In the genomic region with DNA sequence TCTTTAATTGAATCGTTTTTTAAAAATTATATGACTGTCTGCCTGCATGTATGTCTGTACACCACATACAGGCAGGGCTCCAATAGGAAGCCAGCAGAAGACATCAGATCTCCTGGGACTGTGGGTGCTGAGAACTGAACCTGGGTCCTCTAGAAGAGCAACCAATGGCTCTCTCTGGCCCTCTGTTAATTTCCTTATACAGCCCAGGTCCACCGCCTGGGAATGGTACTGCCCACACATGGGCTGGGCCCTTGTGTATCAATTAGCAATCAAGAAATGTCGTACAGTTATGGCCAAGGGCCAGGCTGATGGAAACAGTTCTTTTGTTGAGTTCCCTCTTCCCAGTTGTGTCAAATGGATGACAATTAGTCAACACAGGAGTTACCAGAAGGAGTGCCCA, we compare ENCODE assay signal across 25 mouse cellular contexts. TPM values are rescaled to one million over a fixed set of nuclear protein-coding genes. Genes with fewer than 3 reads are reported as not detected.
DNase-seq lines count a peak whose midpoint lies in the region; ATAC-seq and TF ChIP-seq lines count a peak whose summit lies in the region.
"Had no signal": no experiment of that assay in that cellular context is flagged by ENCODE, and none has a peak within 500 bp of the region (broad histone marks: within the 10 kb centered on the region; RNA-seq: fewer than 3 reads in every experiment).

No protein-coding gene starts in this region.

- H3K27me3 ChIP-seq in hindbrain, embryonic 14.5 days (ENCODE audit: control insufficient read depth, insufficient read depth, low read length): no peaks in the 10 kb centered on the region
- no peaks in the 10 kb centered on the region for H3K27me3 ChIP-seq in hindbrain, postnatal 0 days (ENCODE audit: insufficient read depth, low read length)
- H3K27me3 ChIP-seq in small intestine, adult 2 months (ENCODE audit: control insufficient read depth, insufficient read depth, low read length): no peaks in the 10 kb centered on the region
- H3K27me3 ChIP-seq: embryonic facial prominence, embryonic 12.5 days; embryonic facial prominence, embryonic 15.5 days; heart, embryonic 15.5 days; hindbrain, embryonic 15.5 days had no signal

- WGBS in hindbrain, embryonic 14.5 days: 81% methylated on average over 3 of the region's 3 CpGs
- 82% methylated on average over 3 of the region's 3 CpGs for WGBS in hindbrain, postnatal 0 days
- 28% methylated on average over 3 of the region's 3 CpGs for WGBS in small intestine, adult 2 months

- no peak overlapping the region for H3K27ac ChIP-seq in hindbrain, embryonic 14.5 days
- no peak overlapping the region for H3K27ac ChIP-seq in hindbrain, postnatal 0 days
- H3K27ac ChIP-seq in small intestine, adult 2 months (ENCODE audit: insufficient read depth, low read depth, low read length): peak overlapping the region; percentile 70
- H3K27ac ChIP-seq: embryonic facial prominence, embryonic 12.5 days; embryonic facial prominence, embryonic 15.5 days; gastrocnemius, adult 2 months; heart, embryonic 15.5 days; hindbrain, embryonic 10.5 days; hindbrain, embryonic 15.5 days had no signal

- no peak overlapping the region for H3K4me2 ChIP-seq in hindbrain, embryonic 14.5 days (replicated peaks)
- no peak overlapping the region for H3K4me2 ChIP-seq in hindbrain, postnatal 0 days (ENCODE audit: low read depth, low read length)
- H3K4me2 ChIP-seq: embryonic facial prominence, embryonic 12.5 days; embryonic facial prominence, embryonic 15.5 days; heart, embryonic 11.5 days; heart, embryonic 15.5 days; hindbrain, embryonic 15.5 days had no signal

- no peak for TF ChIP-seq POLR2A in small intestine, adult 2 months (IDR thresholded peaks at IDR 0.05; ENCODE audit: low read depth, low read length)

- DNase-seq in heart, adult 11 months: peak; percentile 71
- DNase-seq in heart, adult 8-10 months (ENCODE audit: low spot score): no peak
- no peak for DNase-seq in hindbrain, embryonic 14.5 days (ENCODE audit: low spot score)
- DNase-seq in hindbrain, postnatal 0 days (ENCODE audit: low spot score): no peak
- DNase-seq in right cerebral cortex, postnatal 25 days: no peak
- DNase-seq: adrenal gland, postnatal 10 days; adrenal gland, postnatal 36 days; cerebellum, adult 18-20 months; cerebellum, adult 9-10 months; cerebellum, postnatal 14 days; forebrain, postnatal 0 days; gastrocnemius, adult 2 months; gastrocnemius, postnatal 14 days; heart, adult 18-20 months; heart, postnatal 10 days; heart, postnatal 36 days had no signal

- H3K9me3 ChIP-seq in hindbrain, embryonic 14.5 days (ENCODE audit: control insufficient read depth, low read length): no peaks in the 10 kb centered on the region
- no peaks in the 10 kb centered on the region for H3K9me3 ChIP-seq in hindbrain, postnatal 0 days (ENCODE audit: low read length)
- H3K9me3 ChIP-seq: embryonic facial prominence, embryonic 12.5 days; embryonic facial prominence, embryonic 15.5 days; heart, embryonic 15.5 days; hindbrain, embryonic 10.5 days; hindbrain, embryonic 15.5 days had no signal

- ATAC-seq in hindbrain, embryonic 14.5 days (ENCODE audit: low FRiP score): peak; percentile 25; the same call in 1 of the 2 replicates
- no peak for ATAC-seq in hindbrain, postnatal 0 days
- no peak for ATAC-seq in activated CD4-positive, CD25-positive, alpha-beta regulatory T cell, adult 4 months
- ATAC-seq: forebrain, embryonic 14.5 days; forebrain, postnatal 0 days had no signal

- H3K36me3 ChIP-seq in hindbrain, embryonic 14.5 days (replicated peaks; ENCODE audit: control insufficient read depth, insufficient read depth): no peaks in the 10 kb centered on the region
- no peaks in the 10 kb centered on the region for H3K36me3 ChIP-seq in hindbrain, postnatal 0 days (ENCODE audit: insufficient read depth, low read length)
- H3K36me3 ChIP-seq in small intestine, adult 2 months (ENCODE audit: control insufficient read depth, insufficient read depth, low read length): no peaks in the 10 kb centered on the region
- H3K36me3 ChIP-seq: embryonic facial prominence, embryonic 12.5 days; embryonic facial prominence, embryonic 15.5 days; heart, embryonic 15.5 days; hindbrain, embryonic 10.5 days; hindbrain, embryonic 15.5 days had no signal

- H3K4me3 ChIP-seq in hindbrain, embryonic 14.5 days (replicated peaks; ENCODE audit: low read length): no peak overlapping the region
- H3K4me3 ChIP-seq in hindbrain, postnatal 0 days (ENCODE audit: low read length): no peak overlapping the region
- no peak overlapping the region for H3K4me3 ChIP-seq in small intestine, adult 2 months (ENCODE audit: low read depth, low read length)
- H3K4me3 ChIP-seq: embryonic facial prominence, embryonic 12.5 days; embryonic facial prominence, embryonic 15.5 days; gastrocnemius, adult 2 months; heart, embryonic 15.5 days; hindbrain, embryonic 10.5 days; hindbrain, embryonic 15.5 days had no signal

- no peaks in the 10 kb centered on the region for H3K4me1 ChIP-seq in hindbrain, embryonic 14.5 days (replicated peaks; ENCODE audit: control insufficient read depth, insufficient read depth, low read length)
- no peaks in the 10 kb centered on the region for H3K4me1 ChIP-seq in hindbrain, postnatal 0 days (ENCODE audit: insufficient read depth, low read length)
- peaks cover 22% of the 10 kb centered on the region; the same call in 1 of the 2 replicates for H3K4me1 ChIP-seq in small intestine, adult 2 months (ENCODE audit: control insufficient read depth, insufficient read depth, insufficient read length, low read length)
- H3K4me1 ChIP-seq: embryonic facial prominence, embryonic 12.5 days; embryonic facial prominence, embryonic 15.5 days; hindbrain, embryonic 10.5 days; hindbrain, embryonic 15.5 days had no signal

- TF ChIP-seq CTCF in hindbrain, postnatal 0 days (IDR thresholded peaks at IDR 0.05; ENCODE audit: low read depth): no peak
- no peak for TF ChIP-seq CTCF in small intestine, adult 2 months (IDR thresholded peaks at IDR 0.05; ENCODE audit: extremely low read depth, insufficient read length, insufficient replicate concordance, low read depth, low read length)

- H3K9ac ChIP-seq in hindbrain, embryonic 14.5 days: no peak overlapping the region
- no peak overlapping the region for H3K9ac ChIP-seq in hindbrain, postnatal 0 days (replicated peaks; ENCODE audit: low read length)
- H3K9ac ChIP-seq: embryonic facial prominence, embryonic 12.5 days; embryonic facial prominence, embryonic 15.5 days; forebrain, postnatal 0 days; heart, embryonic 15.5 days; hindbrain, embryonic 15.5 days had no signal

RNA-seq across cellular contexts. Expression of a gene that starts 6.6 kb away (rescaled TPM):
- 10 to 100 TPM; 28.8 to 54.0 (median 41.4) TPM for total RNA-seq in heart, adult 8-10 months (2022)
- polyA plus RNA-seq in hindbrain, embryonic 14.5 days (2014; fragmentation: Nextera tagmentation; extraction: Ambion mirVana): 27.6 and 29.3 TPM in 2 replicates
- 65.3 and 70.6 TPM in 2 replicates for total RNA-seq in hindbrain, postnatal 0 days (2014; rRNA removed)
- 13.6 and 15.0 TPM in 2 replicates for polyA plus RNA-seq in hindbrain, postnatal 0 days (2015; fragmentation: Nextera tagmentation; extraction: Ambion mirVana)
- polyA plus RNA-seq in small intestine, adult 2 months (2012; rRNA removed): 6.4 and 17.5 TPM in 2 replicates
- polyA plus RNA-seq in activated CD4-positive, CD25-positive, alpha-beta regulatory T cell, adult 4 months (2017; shearing (Covaris generic)): 1 to 10 TPM; 6.4 to 7.2 TPM
